Mouse (Mus musculus) limb, embryonic 14.5 days (tissue): ENCODE data around the gene Mrps14. TPM values are rescaled to one million over a fixed set of nuclear protein-coding genes. Genes with fewer than 3 reads are reported as not detected.
A peak's percentile ranks its signal among the peaks of the same experiment; 100 is the strongest.

ENCODE experiments used
- ATAC-seq: fragments of 200-750 bp; cut with Nextera tagmentation; 2 replicates; pipeline ENCODE4 v1.8.0; 2017; ENCODE audit warnings: low read depth, moderate number of reproducible peaks, moderate TSS enrichment; ENCODE audit not compliant: low FRiP score
- DNase-seq: peaks from one replicate; pipeline ENCODE4 v3.0.0-alpha.2; 2015; ENCODE audit warnings: low spot score
- H3K27ac ChIP-seq: fragments of 300-500 bp; sonication (generic); replicated peaks from 2 replicates; pipeline ENCODE4 v1.5.1; 2014; ENCODE audit warnings: low read depth, mild to moderate bottlenecking, low read length, moderate library complexity, mixed read lengths
- H3K27me3 ChIP-seq: fragments of 300-500 bp; sonication (generic); 2 replicates; pipeline ENCODE4 v1.6.1; 2014; ENCODE audit warnings: low read length, mixed read lengths; ENCODE audit not compliant: control insufficient read depth, insufficient read depth
- H3K36me3 ChIP-seq: fragments of 300-500 bp; sonication (generic); 2 replicates; pipeline ENCODE4 v1.6.1; 2014; ENCODE audit warnings: mild to moderate bottlenecking, low read length, moderate library complexity, mixed read lengths; ENCODE audit not compliant: control insufficient read depth, insufficient read depth
- H3K4me1 ChIP-seq: fragments of 300-500 bp; sonication (generic); 2 replicates; pipeline ENCODE4 v1.6.1; 2014; ENCODE audit warnings: antibody characterized with exemption, low read length, mixed read lengths; ENCODE audit not compliant: control insufficient read depth, insufficient read depth
- H3K4me2 ChIP-seq: fragments of 300-500 bp; sonication (generic); replicated peaks from 2 replicates; pipeline ENCODE4 v1.6.1; 2014; ENCODE audit warnings: low read depth, mild to moderate bottlenecking, low read length, moderate library complexity; ENCODE audit not compliant: severe bottlenecking
- H3K4me3 ChIP-seq: fragments of 300-500 bp; sonication (generic); replicated peaks from 2 replicates; pipeline ENCODE4 v1.5.1; 2014; ENCODE audit warnings: low read length
- H3K9ac ChIP-seq: fragments of 300-500 bp; sonication (generic); 2 replicates; pipeline ENCODE4 v1.6.1; 2014; ENCODE audit warnings: mild to moderate bottlenecking, low read depth, low read length, moderate library complexity; ENCODE audit not compliant: severe bottlenecking
- H3K9me3 ChIP-seq: fragments of 300-500 bp; sonication (generic); 2 replicates; pipeline ENCODE4 v1.6.1; 2016; ENCODE audit warnings: low read length; ENCODE audit not compliant: control insufficient read depth
- POLR2A ChIP-seq: fragments of 200-500 bp; IDR thresholded peaks from 2 replicates; pipeline ENCODE4 v1.8.0; 2012; ENCODE audit warnings: inconsistent platforms, mild to moderate bottlenecking, moderate library complexity, borderline replicate concordance; ENCODE audit not compliant: insufficient read depth, insufficient read length; ENCODE audit errors: extremely low read depth
- WGBS: fragments of 180-500 bp; shearing (Covaris S2); extraction: QIAGEN DNeasy Blood & Tissue Kit; methylation state at CpG from one replicate; pipeline ENCODE4 v1.1.7; 2014; 5-methylcytosine and 5-hydroxymethylcytosine counted together
- polyA plus RNA-seq, 2 experiments: library from polyadenylated mRNA; depleted of rRNA in 1 of 2; stranded (reverse) in 1 of 2; unstranded in 1 of 2; fragments of >200 nt; fragmentation: Nextera tagmentation in 1 of 2; extraction: Ambion mirVana in 1 of 2; gene quantifications; 2 replicates each; pipeline versions ENCODE4 v1.2.1 to v1.2.3; 2012 to 2014

Mrps14 gene
- polyA plus RNA-seq, 2 experiments: 53.7 to 243 TPM

- Histone ChIP-seq H3K4me2 (no peak within 1 kb of the TSS), H3K4me1 (peaks cover 3% of the 10 kb centered on the region; the same call in 1 of the 2 replicates), H3K36me3 (no peaks in the 10 kb centered on the region), H3K27me3 (no peaks in the 10 kb centered on the region), H3K4me3 (no peak within 1 kb of the TSS), H3K27ac (0 out of 2 replicates have a peak within 1 kb of the TSS, but pooled peaks have one; percentile 7), H3K9me3 (no peaks in the 10 kb centered on the region), H3K9ac (no peak within 1 kb of the TSS)
- ATAC-seq: no peak
- no peak for DNase-seq
- 51% methylated on average over 8 of the region's 8 CpGs for WGBS
- no peak for TF ChIP-seq POLR2A
Measured at GRCm38 (mm10) chr1:160153480-160153879, 41.5 kb upstream of the Mrps14 start, which contains the start of gene Tnn. TSS of gene Tnn (minus strand) at chr1:160153580.

GRCm38 (mm10) chr1:160158190-160158589, 36.8 kb upstream of the Mrps14 start:
- H3K27ac ChIP-seq: no peak overlapping the region
- no peak overlapping the region for H3K9ac ChIP-seq
- DNase-seq: no peak
- no peak overlapping the region for H3K4me2 ChIP-seq
- no peak for ATAC-seq
- no peaks in the 10 kb centered on the region for H3K9me3 ChIP-seq
- H3K27me3 ChIP-seq: no peaks in the 10 kb centered on the region
- no peak for TF ChIP-seq POLR2A
- H3K36me3 ChIP-seq: no peaks in the 10 kb centered on the region
- no peak overlapping the region for H3K4me3 ChIP-seq
- 71% methylated on average over 2 of the region's 2 CpGs for WGBS
- 0 out of 2 replicates have a peak, but pooled peaks cover 3% of the 10 kb centered on the region for H3K4me1 ChIP-seq

- no peak overlapping the region for H3K9ac ChIP-seq
- H3K27ac ChIP-seq: no peak overlapping the region
- no peaks in the 10 kb centered on the region for H3K4me1 ChIP-seq
- DNase-seq (no peak), ATAC-seq (no peak)
- no peaks in the 10 kb centered on the region for H3K27me3 ChIP-seq
- no peaks in the 10 kb centered on the region for H3K9me3 ChIP-seq
- no peak for TF ChIP-seq POLR2A
- 51% methylated on average over 3 of the region's 5 CpGs for WGBS
- no peak overlapping the region for H3K4me2 ChIP-seq
- no peaks in the 10 kb centered on the region for H3K36me3 ChIP-seq
- H3K4me3 ChIP-seq: no peak overlapping the region
Measured at GRCm38 (mm10) chr1:160166600-160166999, 28.4 kb upstream of the Mrps14 start.

GRCm38 (mm10) chr1:160176903-160177302, 18.1 kb upstream of the Mrps14 start:
- H3K4me2 ChIP-seq: no peak overlapping the region
- H3K4me3 ChIP-seq: no peak overlapping the region
- WGBS: 73% methylated on average over 8 of the region's 8 CpGs
- DNase-seq: no peak
- H3K4me1 ChIP-seq: 0 out of 2 replicates have a peak, but pooled peaks cover 3% of the 10 kb centered on the region
- no peak for ATAC-seq
- H3K27me3 ChIP-seq: no peaks in the 10 kb centered on the region
- no peaks in the 10 kb centered on the region for H3K9me3 ChIP-seq
- no peak overlapping the region for H3K9ac ChIP-seq
- H3K27ac ChIP-seq: no peak overlapping the region
- no peak for TF ChIP-seq POLR2A
- no peaks in the 10 kb centered on the region for H3K36me3 ChIP-seq

- Histone ChIP-seq H3K27ac (no peak overlapping the region), H3K9me3 (no peaks in the 10 kb centered on the region), H3K9ac (no peak overlapping the region), H3K4me1 (0 out of 2 replicates have a peak, but pooled peaks cover 3% of the 10 kb centered on the region), H3K27me3 (no peaks in the 10 kb centered on the region), H3K4me3 (no peak overlapping the region), H3K4me2 (no peak overlapping the region), H3K36me3 (no peaks in the 10 kb centered on the region)
- no peak for TF ChIP-seq POLR2A
- DNase-seq (no peak), ATAC-seq (no peak)
- 33% methylated on average over 4 of the region's 4 CpGs for WGBS
Measured at GRCm38 (mm10) chr1:160181216-160181615, 13.8 kb upstream of the Mrps14 start.
